Mouse (Mus musculus): ENCODE measurements around the gene 1190007I07Rik. TPM values are rescaled to one million over a fixed set of nuclear protein-coding genes. Genes with fewer than 3 reads are reported as not detected.
"Not testable (repeated sequence)": the region's sequence is repeated elsewhere in the genome, so short reads cannot be mapped to it uniquely, and the experiment has no call there.

The 1190007I07Rik gene
- total RNA-seq, 2 experiments from 2014 or later: 28.6 to 32.7 TPM

DNA sequence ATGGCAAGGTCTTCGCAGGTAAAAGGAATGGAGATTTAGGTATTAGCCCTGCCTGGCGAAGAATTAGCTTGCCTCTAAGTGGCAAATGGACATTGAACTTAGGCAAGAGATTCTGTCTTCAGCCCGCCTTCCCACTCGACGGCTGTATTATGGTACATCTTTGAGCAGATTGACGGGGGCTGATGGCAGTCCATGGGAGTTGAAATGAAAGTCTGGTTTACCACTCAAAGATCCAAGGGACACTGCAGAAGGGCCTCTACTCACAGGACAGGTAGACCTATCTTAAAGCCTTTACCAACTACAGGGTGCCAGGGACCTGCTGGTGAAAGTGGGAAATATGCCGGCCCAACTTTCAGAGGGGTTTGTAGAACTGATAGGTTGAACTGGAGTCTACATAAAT lies 7.5 kb upstream of the 1190007I07Rik start:
- intact Hi-C loops (cut with DNase I): no loop called here
- no peak for DNase-seq

DNA sequence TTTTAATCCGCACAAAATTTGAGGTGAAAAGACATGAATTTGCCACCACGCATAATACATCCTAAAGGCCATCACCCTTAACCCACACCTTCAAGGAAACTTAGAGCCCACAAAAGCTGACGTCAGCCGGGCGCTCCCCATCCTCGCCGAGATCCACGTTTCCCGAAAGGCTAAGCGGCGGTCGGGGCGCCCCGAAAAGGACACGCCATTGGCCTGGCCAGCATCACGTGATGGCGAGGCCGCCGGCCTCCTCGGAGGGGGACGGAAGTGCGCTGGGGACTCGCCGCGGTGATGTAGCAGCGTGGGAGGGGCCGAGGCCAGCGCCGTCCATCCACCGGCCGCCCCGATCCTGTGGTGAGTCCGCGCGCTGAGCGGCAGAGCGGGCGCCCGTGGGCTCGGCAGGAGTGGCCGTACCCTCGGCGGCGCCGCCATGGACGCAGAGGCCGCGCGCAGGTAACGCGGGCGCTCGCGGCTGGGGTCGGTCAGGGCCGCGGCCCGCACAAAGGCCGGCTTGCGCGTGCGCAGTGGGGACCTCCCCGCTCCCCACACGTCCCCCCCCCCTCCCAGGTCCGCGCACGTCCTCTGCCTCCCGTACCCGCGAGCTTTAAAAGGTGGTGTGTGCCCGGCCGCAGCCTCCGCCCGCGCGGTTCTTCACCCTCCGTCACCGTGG lies 6.7 kb upstream of the 1190007I07Rik start, which contains the start of gene Tdg:
Gene Tdg (plus strand): TSS at position 243 of the 670 bp plus-strand sequence.
- intact Hi-C loops (cut with DNase I): not testable (repeated sequence)
- DNase-seq: peak; percentile 83 to 91

DNA sequence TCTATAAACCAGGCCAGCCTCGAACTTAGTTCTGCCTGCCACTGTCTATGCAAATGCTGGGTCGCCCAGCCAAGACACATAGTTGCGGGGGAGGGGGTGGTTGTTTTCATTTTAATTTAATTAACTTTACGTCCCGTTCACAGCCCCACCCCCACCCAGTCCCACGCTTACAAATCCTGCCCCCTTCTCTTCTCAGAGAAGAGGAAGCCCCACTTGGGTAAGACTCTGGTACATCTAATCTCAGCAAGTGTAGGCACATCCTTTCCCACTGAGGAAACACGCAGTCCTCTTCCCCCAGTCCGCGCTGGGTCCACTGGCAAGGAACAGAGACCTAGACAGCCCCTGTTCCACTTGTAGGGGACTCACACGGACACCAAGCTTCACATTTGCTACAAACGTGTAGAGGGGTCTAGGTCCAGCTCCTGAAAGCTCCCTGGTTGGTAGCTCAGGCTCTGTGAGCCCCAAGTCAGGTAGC lies 6.1 kb upstream of the 1190007I07Rik start:
- intact Hi-C loops (cut with DNase I): no loop called here
- DNase-seq: no peak

DNA sequence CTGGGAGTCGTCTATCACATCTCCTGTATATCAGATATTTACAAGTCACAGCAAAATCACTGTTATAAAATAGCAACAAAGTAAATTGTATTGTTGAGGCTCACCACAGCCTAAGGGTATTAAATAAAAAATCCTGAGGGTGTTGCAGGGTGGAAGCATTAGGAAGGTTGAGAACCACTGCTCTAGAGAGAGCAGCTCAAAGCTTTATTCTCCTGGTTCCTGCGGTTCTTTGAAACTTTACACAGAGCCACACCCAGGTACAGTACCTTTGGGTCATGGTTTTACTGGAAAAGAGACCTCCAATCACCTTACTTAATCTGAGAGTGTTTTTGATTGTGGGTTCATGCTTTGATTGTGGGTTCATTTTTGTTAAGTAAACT lies 515 bp upstream of the 1190007I07Rik start:
- intact Hi-C loops (cut with DNase I); DNase-seq: not testable (repeated sequence)

DNA sequence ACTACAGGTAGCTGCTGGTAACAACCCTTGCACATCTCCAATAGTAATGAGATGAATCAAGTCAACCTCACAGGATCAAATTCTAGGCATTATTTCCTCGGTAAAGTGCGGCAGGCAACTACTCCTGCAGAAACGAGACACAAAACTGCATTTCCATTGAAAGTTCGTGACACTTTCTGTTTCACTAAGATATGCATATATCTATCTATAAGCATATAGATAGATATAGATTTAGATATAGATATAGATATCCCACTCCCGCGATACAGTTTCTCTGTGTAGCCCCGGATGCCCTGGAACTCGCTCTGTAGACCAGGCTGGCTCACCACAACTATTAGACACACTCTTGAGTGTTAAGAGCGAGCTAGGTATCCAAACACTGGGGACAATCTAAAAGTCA lies 793 bp downstream of the 1190007I07Rik start:
- intact Hi-C loops (cut with DNase I): no loop called here

DNA sequence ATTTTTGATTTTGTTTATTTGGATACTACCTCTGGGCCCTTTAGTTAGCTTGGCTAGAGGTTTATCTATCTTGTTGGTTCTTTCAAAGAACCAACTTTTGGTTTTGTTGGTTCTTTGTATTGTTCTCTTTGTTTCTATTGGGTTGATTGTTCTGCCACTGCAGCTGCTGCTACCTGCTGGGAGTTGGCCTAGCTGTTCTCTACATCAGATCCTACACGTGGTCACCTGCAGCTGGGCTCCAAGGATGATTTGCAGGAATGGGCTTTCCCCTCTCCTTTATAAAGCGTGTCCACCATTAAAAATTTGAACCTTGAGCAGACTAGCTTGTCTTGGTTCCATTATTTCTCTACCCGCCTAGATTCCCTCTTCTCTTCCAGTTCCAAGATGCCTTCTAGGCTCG lies 28.6 kb downstream of the 1190007I07Rik start:
- intact Hi-C loops (cut with DNase I); DNase-seq: not testable (repeated sequence)

More for the DNA sequence above, 793 bp downstream of the 1190007I07Rik start:
- DNase-seq: no peak

DNA sequence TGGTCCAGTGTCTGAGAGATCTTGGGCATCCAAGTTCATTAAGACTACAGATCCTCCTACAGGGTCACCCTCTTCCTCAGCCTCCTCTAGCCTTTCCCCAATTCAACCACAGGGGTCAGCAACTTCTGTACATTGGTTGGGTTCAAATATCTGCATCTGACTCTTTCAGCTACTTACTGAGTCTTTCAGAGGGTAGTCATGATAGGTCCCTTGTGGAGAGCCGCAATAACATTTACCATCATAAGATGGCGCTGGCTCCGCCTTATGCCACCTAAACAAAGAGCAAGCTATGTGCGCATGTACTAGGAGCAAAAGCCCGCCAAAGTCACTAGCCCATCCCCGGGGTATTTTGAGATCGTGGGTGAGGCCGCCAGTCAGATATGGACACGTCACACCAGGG lies 33.4 kb downstream of the 1190007I07Rik start:
- intact Hi-C loops (cut with DNase I); DNase-seq: not testable (repeated sequence)

DNA sequence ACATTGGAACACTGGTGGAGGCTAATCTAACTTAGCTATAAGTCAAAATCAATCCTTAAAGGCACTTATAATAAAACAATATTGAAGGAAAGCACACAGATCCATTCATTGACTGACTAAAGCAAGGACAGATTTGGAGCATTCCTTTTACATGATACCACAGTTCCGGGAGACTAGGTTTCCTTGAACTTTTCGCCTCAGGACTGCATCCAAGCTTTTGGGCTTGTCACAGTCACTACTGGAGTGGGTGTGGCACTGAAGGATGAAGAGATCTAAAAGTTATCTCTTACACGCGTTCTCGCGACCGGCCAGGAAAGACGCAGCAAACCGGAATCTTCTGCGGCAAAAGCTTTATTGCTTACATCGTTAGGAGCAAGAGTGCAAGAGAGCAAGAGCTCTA lies 51.9 kb downstream of the 1190007I07Rik start:
- DNase-seq; intact Hi-C loops (cut with DNase I): not testable (repeated sequence)

Other genes starting within 250 kb of the 1190007I07Rik start
- gene Gm1553, start 130.6 kb downstream of the 1190007I07Rik start, total RNA-seq (2021): not detected
- gene Tdg, start 6.6 kb upstream of the 1190007I07Rik start, total RNA-seq (2021): 10 to 100 TPM; 15.3 to 15.5 TPM
- gene Glt8d2, start 67.4 kb upstream of the 1190007I07Rik start, total RNA-seq (2021): 1 to 10 TPM; 1.7 to 2.8 TPM
- 10 to 100 TPM; 23.8 to 24.6 TPM for gene Hcfc2, start 72.9 kb upstream of the 1190007I07Rik start, total RNA-seq (2021)
- gene Nfyb, start 140.9 kb upstream of the 1190007I07Rik start, total RNA-seq (2021): 10 to 100 TPM; 31.7 to 38.2 TPM
- gene Txnrd1, start 210.7 kb upstream of the 1190007I07Rik start, total RNA-seq (2021): 10 to 100 TPM; 44.4 to 46.8 TPM
- gene Eid3, start 243.4 kb upstream of the 1190007I07Rik start, total RNA-seq (2021): 1 to 10 TPM in 1 of 2 experiments, under 1 TPM in 1; 0.84 to 1.3 TPM

Measured in gastrocnemius, postnatal 36 days (tissue).